Mouse (Mus musculus) adrenal gland, postnatal 0 days (tissue): ENCODE data around the gene Dus1l. TPM values are rescaled to one million over a fixed set of nuclear protein-coding genes. Genes with fewer than 3 reads are reported as not detected.

Experiments used
- polyA plus RNA-seq: library from polyadenylated mRNA; unstranded; fragments of >200 nt; fragmentation: Nextera tagmentation; extraction: Ambion mirVana; gene quantifications from 2 replicates; pipeline ENCODE4 v1.2.1, GENCODE M21; 2015

The Dus1l gene
- polyA plus RNA-seq: 36.3 and 56.2 TPM in 2 replicates

GRCm38 (mm10) chr11:120795756-120796613, at the start of gene Dus1l:
Gene Dus1l (minus strand): TSS chr11:120796403.

GRCm38 (mm10) chr11:120823956-120824786, 28.0 kb upstream of the Dus1l start, which contains the start of gene Fasn:
Gene Fasn (minus strand): TSS chr11:120824547.

GRCm38 (mm10) chr11:120784064-120784791, 12.0 kb downstream of the Dus1l start, which contains the start of the genes Rfng and Gps1:
Gene Rfng (minus strand): TSS chr11:120784207.
Gene Gps1 (plus strand): TSS chr11:120784272.

GRCm38 (mm10) chr11:120762672-120763041, 33.5 kb downstream of the Dus1l start, which contains the start of gene Hmga1b:
Gene Hmga1b (plus strand): TSS chr11:120762794.

Other genes starting within 250 kb of the Dus1l start
- gene Mcrip1, start 246.7 kb downstream of the Dus1l start, polyA plus RNA-seq: 173 and 184 TPM in 2 replicates
- gene Ppp1r27, start 245.3 kb downstream of the Dus1l start, polyA plus RNA-seq: 0.39 and 1.3 TPM in 2 replicates
- gene P4hb, start 223.2 kb downstream of the Dus1l start, polyA plus RNA-seq: 393 and 466 TPM in 2 replicates
- 318 and 341 TPM in 2 replicates for gene Arhgdia, start 214.8 kb downstream of the Dus1l start, polyA plus RNA-seq
- 271 and 273 TPM in 2 replicates for gene Alyref, start 198.0 kb downstream of the Dus1l start, polyA plus RNA-seq
- gene Anapc11, start 198.0 kb downstream of the Dus1l start, polyA plus RNA-seq: 152 and 197 TPM in 2 replicates
- gene Npb, start 187.9 kb downstream of the Dus1l start, polyA plus RNA-seq: 1.7 and 3.3 TPM in 2 replicates
- gene Pcyt2, start 178.5 kb downstream of the Dus1l start, polyA plus RNA-seq: 62.0 and 82.8 TPM in 2 replicates
- gene Sirt7, start 171.2 kb downstream of the Dus1l start, polyA plus RNA-seq: 33.3 and 62.9 TPM in 2 replicates
- 18.1 and 19.0 TPM in 2 replicates for gene Mafg, start 162.8 kb downstream of the Dus1l start, polyA plus RNA-seq
- gene Pycr1, start 152.6 kb downstream of the Dus1l start, polyA plus RNA-seq: 5.8 and 9.0 TPM in 2 replicates
- 0.22 and 0.95 TPM in 2 replicates for gene Myadml2, start 148.2 kb downstream of the Dus1l start, polyA plus RNA-seq
- 6.2 and 6.7 TPM in 2 replicates for gene Notum, start 135.2 kb downstream of the Dus1l start, polyA plus RNA-seq
- 103 and 122 TPM in 2 replicates for gene Aspscr1, start 123.4 kb downstream of the Dus1l start, polyA plus RNA-seq
- 228 and 364 TPM in 2 replicates for gene Cenpx, start 82.7 kb downstream of the Dus1l start, polyA plus RNA-seq
- 22.0 and 34.8 TPM in 2 replicates for gene Lrrc45, start 82.5 kb downstream of the Dus1l start, polyA plus RNA-seq
- gene Rac3, start 74.9 kb downstream of the Dus1l start, polyA plus RNA-seq: 18.1 and 52.1 TPM in 2 replicates
- 54.9 and 76.1 TPM in 2 replicates for gene Dcxr, start 69.1 kb downstream of the Dus1l start, polyA plus RNA-seq
- 16.6 and 17.6 TPM in 2 replicates for gene Cbr2, start 64.3 kb downstream of the Dus1l start, polyA plus RNA-seq
- gene Hmga1b, start 33.6 kb downstream of the Dus1l start, polyA plus RNA-seq: 0.79 and 2.2 TPM in 2 replicates
- gene Rfng, start 12.2 kb downstream of the Dus1l start, polyA plus RNA-seq: 19.7 and 21.2 TPM in 2 replicates
- 119 and 156 TPM in 2 replicates for gene Gps1, start 12.1 kb downstream of the Dus1l start, polyA plus RNA-seq
- gene Fasn, start 28.1 kb upstream of the Dus1l start, polyA plus RNA-seq: 14.9 and 18.8 TPM in 2 replicates
- 4.1 and 6.3 TPM in 2 replicates for gene Ccdc57, start 136.5 kb upstream of the Dus1l start, polyA plus RNA-seq
- gene Slc16a3, start 152.1 kb upstream of the Dus1l start, polyA plus RNA-seq: 10.1 and 11.9 TPM in 2 replicates
- gene Csnk1d, start 194.9 kb upstream of the Dus1l start, polyA plus RNA-seq: 53.8 and 75.9 TPM in 2 replicates
- 0.73 and 0.98 TPM in 2 replicates for gene Cd7, start 243.0 kb upstream of the Dus1l start, polyA plus RNA-seq